Mouse (Mus musculus) embryonic facial prominence, embryonic 15.5 days (tissue): Measurements from ENCODE around the gene Defb22. TPM values are rescaled to one million over a fixed set of nuclear protein-coding genes. Genes with fewer than 3 reads are reported as not detected.

Experiments used
- ATAC-seq: fragments of 200-750 bp; cut with Nextera tagmentation; 2 replicates; pipeline ENCODE4 v1.8.0; 2017; ENCODE audit warnings: low read depth, moderate TSS enrichment; ENCODE audit not compliant: insufficient number of reproducible peaks, low FRiP score, low TSS enrichment
- H3K27ac ChIP-seq: fragments of 300-500 bp; sonication (generic); replicated peaks from 2 replicates; pipeline ENCODE4 v1.5.1; 2015; ENCODE audit warnings: mild to moderate bottlenecking, inconsistent platforms
- H3K27me3 ChIP-seq: fragments of 300-500 bp; sonication (generic); 2 replicates; pipeline ENCODE4 v1.6.1; 2015; ENCODE audit warnings: inconsistent platforms
- H3K36me3 ChIP-seq: fragments of 300-500 bp; sonication (generic); 2 replicates; pipeline ENCODE4 v1.6.1; 2015; ENCODE audit warnings: mild to moderate bottlenecking, inconsistent platforms
- H3K4me1 ChIP-seq: fragments of 300-500 bp; sonication (generic); 2 replicates; pipeline ENCODE4 v1.6.1; 2015; ENCODE audit warnings: inconsistent platforms
- H3K4me2 ChIP-seq: fragments of 300-500 bp; sonication (generic); replicated peaks from 2 replicates; pipeline ENCODE4 v1.6.1; 2015; ENCODE audit warnings: mild to moderate bottlenecking, inconsistent platforms
- H3K4me3 ChIP-seq: fragments of 300-500 bp; sonication (generic); replicated peaks from 2 replicates; pipeline ENCODE4 v1.5.1; 2015; ENCODE audit warnings: mild to moderate bottlenecking, inconsistent platforms
- H3K9ac ChIP-seq: fragments of 300-500 bp; sonication (generic); 2 replicates; pipeline ENCODE4 v1.6.1; 2015; ENCODE audit warnings: inconsistent platforms
- H3K9me3 ChIP-seq: fragments of 300-500 bp; sonication (generic); replicated peaks from 2 replicates; pipeline ENCODE4 v1.6.1; 2016; ENCODE audit warnings: inconsistent platforms
- WGBS: fragments of 180-500 bp; shearing (Covaris S2); methylation state at CpG from one replicate; pipeline ENCODE4 v1.1.7; 2015; 5-methylcytosine and 5-hydroxymethylcytosine counted together
- polyA plus RNA-seq: library from polyadenylated mRNA; unstranded; fragments of >200 nt; fragmentation: Nextera tagmentation; extraction: Ambion mirVana; gene quantifications from 2 replicates; pipeline ENCODE4 v1.2.1, GENCODE M21; 2015

Defb22 gene
- polyA plus RNA-seq, 1 experiment from 2014 or later = not detected

GRCm38 (mm10) chr2:152476763-152477162 is 13.2 kb downstream of the Defb22 start, which contains the start of gene Defb20:
Defb20 (plus strand) TSS chr2:152477063.
- no peaks in the 10 kb centered on the region for H3K4me1 ChIP-seq
- H3K27ac ChIP-seq = no peak within 1 kb of the TSS
- ATAC-seq = no peak
- H3K4me2 ChIP-seq = no peak within 1 kb of the TSS
- H3K9ac ChIP-seq = no peak within 1 kb of the TSS
- H3K36me3 ChIP-seq = no peaks in the 10 kb centered on the region
- no peak within 1 kb of the TSS for H3K4me3 ChIP-seq
- 59% methylated on average over 2 of the region's 2 CpGs for WGBS
- H3K27me3 ChIP-seq = no peaks in the 10 kb centered on the region
- no peaks in the 10 kb centered on the region for H3K9me3 ChIP-seq

GRCm38 (mm10) chr2:152472434-152472833 is 17.5 kb downstream of the Defb22 start:
- Histone ChIP-seq H3K27me3 (no peaks in the 10 kb centered on the region), H3K27ac (no peak overlapping the region), H3K4me1 (no peaks in the 10 kb centered on the region), H3K36me3 (no peaks in the 10 kb centered on the region), H3K4me2 (no peak overlapping the region), H3K9ac (no peak overlapping the region), H3K4me3 (no peak overlapping the region), H3K9me3 (no peaks in the 10 kb centered on the region)
- 27% methylated on average over 3 of the region's 3 CpGs for WGBS
- ATAC-seq = no peak

- Histone ChIP-seq H3K36me3 (no peaks in the 10 kb centered on the region), H3K9me3 (no peaks in the 10 kb centered on the region), H3K9ac (no peak overlapping the region), H3K4me3 (no peak overlapping the region), H3K4me1 (no peaks in the 10 kb centered on the region), H3K4me2 (no peak overlapping the region), H3K27ac (no peak overlapping the region), H3K27me3 (no peaks in the 10 kb centered on the region)
- WGBS = 29% methylated on average over 7 of the region's 7 CpGs
- ATAC-seq = no peak
Observed at GRCm38 (mm10) chr2:152470973-152471372, 19.0 kb downstream of the Defb22 start.

GRCm38 (mm10) chr2:152464570-152465150 is 25.3 kb downstream of the Defb22 start, which contains the start of gene Defb23:
Defb23 (minus strand) TSS chr2:152464620.
- H3K4me3 ChIP-seq = no peak within 1 kb of the TSS
- no peaks in the 10 kb centered on the region for H3K36me3 ChIP-seq
- H3K9me3 ChIP-seq = no peaks in the 10 kb centered on the region
- H3K27me3 ChIP-seq = no peaks in the 10 kb centered on the region
- no peak within 1 kb of the TSS for H3K27ac ChIP-seq
- H3K4me1 ChIP-seq = no peaks in the 10 kb centered on the region
- no peak for ATAC-seq
- H3K9ac ChIP-seq = no peak within 1 kb of the TSS
- H3K4me2 ChIP-seq = no peak within 1 kb of the TSS
- WGBS = 84% methylated on average over 3 of the region's 3 CpGs

- peaks cover 7% of the 10 kb centered on the region for H3K4me1 ChIP-seq
- no peak for ATAC-seq
- H3K27ac ChIP-seq = no peak overlapping the region
- H3K4me3 ChIP-seq = no peak overlapping the region
- no peak overlapping the region for H3K9ac ChIP-seq
- no peaks in the 10 kb centered on the region for H3K36me3 ChIP-seq
- H3K27me3 ChIP-seq = no peaks in the 10 kb centered on the region
- WGBS = 42% methylated on average over 13 of the region's 13 CpGs
- no peak overlapping the region for H3K4me2 ChIP-seq
- no peaks in the 10 kb centered on the region for H3K9me3 ChIP-seq
Observed at GRCm38 (mm10) chr2:152459241-152459640, 30.7 kb downstream of the Defb22 start.

- no peak overlapping the region for H3K4me3 ChIP-seq
- no peak overlapping the region for H3K9ac ChIP-seq
- H3K9me3 ChIP-seq = no peaks in the 10 kb centered on the region
- H3K27me3 ChIP-seq = no peaks in the 10 kb centered on the region
- H3K27ac ChIP-seq = no peak overlapping the region
- H3K4me2 ChIP-seq = no peak overlapping the region
- ATAC-seq = no peak
- no peaks in the 10 kb centered on the region for H3K4me1 ChIP-seq
- no peaks in the 10 kb centered on the region for H3K36me3 ChIP-seq
- WGBS = 76% methylated on average over 4 of the region's 4 CpGs
Observed at GRCm38 (mm10) chr2:152452101-152452781, 37.7 kb downstream of the Defb22 start.

- no peak overlapping the region for H3K4me2 ChIP-seq
- H3K36me3 ChIP-seq = no peaks in the 10 kb centered on the region
- H3K9ac ChIP-seq = no peak overlapping the region
- no peaks in the 10 kb centered on the region for H3K9me3 ChIP-seq
- H3K4me3 ChIP-seq = no peak overlapping the region
- no peaks in the 10 kb centered on the region for H3K27me3 ChIP-seq
- H3K4me1 ChIP-seq = no peaks in the 10 kb centered on the region
- H3K27ac ChIP-seq = no peak overlapping the region
- WGBS = under 1% methylated on average over 5 of the region's 5 CpGs
- ATAC-seq = no peak
Observed at GRCm38 (mm10) chr2:152450241-152450640, 39.7 kb downstream of the Defb22 start.

GRCm38 (mm10) chr2:152447461-152447860 is 42.5 kb downstream of the Defb22 start:
- no peak for ATAC-seq

GRCm38 (mm10) chr2:152446642-152447041 is 43.3 kb downstream of the Defb22 start:
- Histone ChIP-seq H3K4me2 (no peak overlapping the region), H3K27me3 (no peaks in the 10 kb centered on the region), H3K4me1 (no peaks in the 10 kb centered on the region), H3K4me3 (no peak overlapping the region), H3K9me3 (no peaks in the 10 kb centered on the region), H3K9ac (no peak overlapping the region), H3K27ac (no peak overlapping the region), H3K36me3 (no peaks in the 10 kb centered on the region)
- 72% methylated on average over 2 of the region's 2 CpGs for WGBS
- no peak for ATAC-seq

More at GRCm38 (mm10) chr2:152447461-152447860, 42.5 kb downstream of the Defb22 start:
- H3K27ac ChIP-seq = no peak overlapping the region
- H3K4me3 ChIP-seq = no peak overlapping the region
- H3K4me1 ChIP-seq = no peaks in the 10 kb centered on the region
- no peak overlapping the region for H3K4me2 ChIP-seq
- no peak overlapping the region for H3K9ac ChIP-seq
- H3K36me3 ChIP-seq = no peaks in the 10 kb centered on the region
- H3K27me3 ChIP-seq = no peaks in the 10 kb centered on the region
- WGBS = 59% methylated on average over 5 of the region's 5 CpGs
- no peaks in the 10 kb centered on the region for H3K9me3 ChIP-seq

GRCm38 (mm10) chr2:152443281-152443680 is 46.7 kb downstream of the Defb22 start:
- Histone ChIP-seq H3K36me3 (no peaks in the 10 kb centered on the region), H3K27me3 (no peaks in the 10 kb centered on the region), H3K4me3 (no peak overlapping the region), H3K4me1 (no peaks in the 10 kb centered on the region), H3K27ac (no peak overlapping the region), H3K9me3 (no peaks in the 10 kb centered on the region), H3K4me2 (no peak overlapping the region), H3K9ac (no peak overlapping the region)
- WGBS = 89% methylated on average over 8 of the region's 8 CpGs
- no peak for ATAC-seq

GRCm38 (mm10) chr2:152442322-152442721 is 47.6 kb downstream of the Defb22 start:
- Histone ChIP-seq H3K4me2 (no peak overlapping the region), H3K4me1 (peaks cover 3% of the 10 kb centered on the region; the same call in 1 of the 2 replicates), H3K27me3 (no peaks in the 10 kb centered on the region), H3K27ac (no peak overlapping the region), H3K36me3 (no peaks in the 10 kb centered on the region), H3K9me3 (no peaks in the 10 kb centered on the region), H3K9ac (no peak overlapping the region), H3K4me3 (no peak overlapping the region)
- 70% methylated on average over 4 of the region's 4 CpGs for WGBS
- ATAC-seq = no peak

- ATAC-seq = no peak
- Histone ChIP-seq H3K9me3 (no peaks in the 10 kb centered on the region), H3K4me2 (no peak overlapping the region), H3K4me3 (no peak overlapping the region), H3K27me3 (no peaks in the 10 kb centered on the region), H3K9ac (no peak overlapping the region), H3K27ac (no peak overlapping the region), H3K36me3 (no peaks in the 10 kb centered on the region), H3K4me1 (peaks cover 8% of the 10 kb centered on the region; the same call in 1 of the 2 replicates)
- 76% methylated on average over 2 of the region's 2 CpGs for WGBS
Observed at GRCm38 (mm10) chr2:152439833-152440232, 50.1 kb downstream of the Defb22 start.
